Mouse (Mus musculus): ENCODE results near the gene Hmg20b.

Hmg20b gene

DNA sequence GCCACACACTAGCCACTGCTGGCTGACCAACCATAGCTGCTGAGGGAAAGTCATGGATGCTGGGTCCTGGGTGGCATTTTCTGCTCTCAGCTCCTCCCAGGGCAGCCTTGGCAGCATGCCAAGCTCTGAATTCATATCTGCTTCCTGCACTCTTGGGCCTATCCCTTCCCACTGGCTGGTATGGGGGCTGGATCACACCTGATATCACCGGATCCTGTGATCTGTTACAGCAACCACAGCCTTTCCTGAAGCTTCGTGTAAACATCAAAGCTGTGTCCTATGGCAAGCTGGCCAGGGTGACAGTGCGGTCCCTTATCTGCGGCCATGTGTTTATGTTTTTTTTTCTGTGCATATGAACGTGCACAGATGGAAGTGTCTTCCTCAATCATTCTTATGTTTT, 31.8 kb upstream of the Hmg20b start:
- no peaks in the 10 kb centered on the region for H3K9me3 ChIP-seq (ENCODE audit: low read length)
- no peak overlapping the region for H3K4me3 ChIP-seq (replicated peaks; ENCODE audit: low read length)
- peaks cover 26% of the 10 kb centered on the region for H3K36me3 ChIP-seq (ENCODE audit: insufficient read depth, low read length)
- no peak for TF ChIP-seq CTCF (conservative IDR thresholded peaks at IDR 0.05; ENCODE audit: low read length)
- TF ChIP-seq NANOG (IDR thresholded peaks at IDR 0.05; ENCODE audit: borderline replicate concordance, low read length): no peak
- no peak for TF ChIP-seq POU5F1 (IDR thresholded peaks at IDR 0.05; ENCODE audit: borderline replicate concordance, low read length)
- no peaks in the 10 kb centered on the region for H3K27me3 ChIP-seq (ENCODE audit: insufficient read depth, low read length)
- H3K4me1 ChIP-seq (replicated peaks; ENCODE audit: low read depth, low read length): peaks cover 60% of the 10 kb centered on the region

DNA sequence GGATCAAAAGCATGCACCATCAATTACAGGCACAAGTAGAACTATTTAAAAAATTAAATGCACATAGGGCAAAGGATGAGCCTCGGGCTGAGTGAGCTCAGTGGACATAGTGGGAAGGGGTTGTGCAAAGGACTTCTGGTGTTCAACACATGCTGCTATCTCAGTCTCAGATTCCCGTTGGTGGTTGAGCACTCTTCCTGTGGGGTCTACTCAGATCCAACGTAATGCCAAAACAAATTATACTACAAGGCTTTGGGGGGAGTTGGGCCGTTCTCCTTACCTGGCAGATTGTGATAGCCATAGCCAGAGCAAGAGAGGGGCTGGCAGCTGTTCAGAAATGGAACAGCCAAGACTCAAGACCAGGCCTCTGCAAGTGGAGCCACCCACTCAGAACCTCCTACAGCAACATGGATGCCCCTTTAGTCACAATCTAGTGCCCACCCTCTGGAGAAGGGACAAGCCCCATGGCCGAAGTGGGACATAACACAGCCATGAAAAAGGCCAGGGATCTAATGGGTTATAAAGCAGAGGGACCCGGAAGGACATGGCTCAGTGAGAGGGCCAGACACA, 29.6 kb upstream of the Hmg20b start:
- H3K9me3 ChIP-seq (ENCODE audit: low read length): no peaks in the 10 kb centered on the region
- peaks cover 59% of the 10 kb centered on the region for H3K4me1 ChIP-seq (replicated peaks; ENCODE audit: low read depth, low read length)
- H3K36me3 ChIP-seq (ENCODE audit: insufficient read depth, low read length): peaks cover 27% of the 10 kb centered on the region
- TF ChIP-seq POU5F1 (IDR thresholded peaks at IDR 0.05; ENCODE audit: borderline replicate concordance, low read length) (no peak), NANOG (IDR thresholded peaks at IDR 0.05; ENCODE audit: borderline replicate concordance, low read length) (no peak), CTCF (conservative IDR thresholded peaks at IDR 0.05; ENCODE audit: low read length) (no peak)
- H3K27me3 ChIP-seq (ENCODE audit: insufficient read depth, low read length): no peaks in the 10 kb centered on the region
- H3K4me3 ChIP-seq (replicated peaks; ENCODE audit: low read length): no peak overlapping the region

DNA sequence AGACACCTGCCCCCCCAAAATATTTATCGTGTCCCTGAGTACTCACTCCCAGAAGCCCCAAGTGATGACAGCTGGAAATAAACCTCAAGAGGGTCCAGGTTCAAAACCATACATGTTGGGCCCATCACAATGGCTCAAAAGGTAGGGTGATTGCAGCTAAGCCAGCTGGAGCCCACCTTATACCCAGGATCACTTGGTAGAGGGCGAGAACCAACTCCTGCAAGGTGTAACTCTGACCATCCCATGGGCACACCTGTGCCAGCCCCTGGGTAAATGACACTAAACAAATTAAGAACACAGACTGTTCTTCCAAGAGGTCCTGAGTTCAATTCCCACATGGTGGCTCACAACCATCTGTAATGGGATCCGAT, 28.9 kb upstream of the Hmg20b start:
- peak overlapping the region; percentile 78 for H3K4me3 ChIP-seq (replicated peaks; ENCODE audit: low read length)
- peaks cover 64% of the 10 kb centered on the region for H3K4me1 ChIP-seq (replicated peaks; ENCODE audit: low read depth, low read length)
- TF ChIP-seq NANOG (IDR thresholded peaks at IDR 0.05; ENCODE audit: borderline replicate concordance, low read length): no peak
- no peak for TF ChIP-seq POU5F1 (IDR thresholded peaks at IDR 0.05; ENCODE audit: borderline replicate concordance, low read length)
- no peak for TF ChIP-seq CTCF (conservative IDR thresholded peaks at IDR 0.05; ENCODE audit: low read length)
- H3K27me3 ChIP-seq (ENCODE audit: insufficient read depth, low read length): no peaks in the 10 kb centered on the region
- peaks cover 34% of the 10 kb centered on the region for H3K36me3 ChIP-seq (ENCODE audit: insufficient read depth, low read length)
- no peaks in the 10 kb centered on the region for H3K9me3 ChIP-seq (ENCODE audit: low read length)

DNA sequence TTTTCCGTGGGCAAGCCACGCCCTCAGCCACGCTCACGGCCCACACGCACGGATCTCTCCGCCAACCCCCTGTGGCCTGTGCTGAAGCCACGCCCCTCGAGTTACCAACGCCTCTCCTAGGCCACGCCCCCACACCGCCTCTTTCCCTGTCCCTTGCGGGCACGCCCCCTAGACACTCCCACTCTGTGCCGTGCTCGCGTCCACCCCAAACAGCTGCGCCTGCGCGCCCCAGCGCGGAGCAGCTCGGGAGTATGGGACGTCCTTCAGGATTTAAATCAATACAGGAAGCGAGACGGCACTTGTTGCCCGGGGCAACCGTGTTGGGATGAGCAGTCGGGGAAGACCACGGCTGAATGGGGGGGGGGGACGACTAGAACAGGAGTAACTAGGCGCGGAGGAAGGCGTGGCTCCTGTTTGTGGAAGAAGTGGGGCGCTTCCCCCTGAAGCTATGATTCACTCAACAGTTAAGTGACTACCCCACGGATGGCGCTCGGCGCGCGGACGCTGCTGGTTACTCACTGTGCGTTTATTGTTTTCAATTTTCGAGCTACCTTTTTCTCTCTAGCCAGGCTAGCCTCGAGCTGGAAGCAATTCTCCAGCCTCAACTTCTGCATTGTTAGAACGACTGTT, 28.4 kb upstream of the Hmg20b start:
- no peak for TF ChIP-seq CTCF (conservative IDR thresholded peaks at IDR 0.05; ENCODE audit: low read length)
- TF ChIP-seq NANOG (IDR thresholded peaks at IDR 0.05; ENCODE audit: borderline replicate concordance, low read length): no peak
- TF ChIP-seq POU5F1 (IDR thresholded peaks at IDR 0.05; ENCODE audit: borderline replicate concordance, low read length): no peak
- H3K36me3 ChIP-seq (ENCODE audit: insufficient read depth, low read length): peaks cover 39% of the 10 kb centered on the region
- peaks cover 69% of the 10 kb centered on the region for H3K4me1 ChIP-seq (replicated peaks; ENCODE audit: low read depth, low read length)
- no peaks in the 10 kb centered on the region for H3K9me3 ChIP-seq (ENCODE audit: low read length)
- H3K4me3 ChIP-seq (replicated peaks; ENCODE audit: low read length): peak overlapping the region; percentile 96
- no peaks in the 10 kb centered on the region for H3K27me3 ChIP-seq (ENCODE audit: insufficient read depth, low read length)

DNA sequence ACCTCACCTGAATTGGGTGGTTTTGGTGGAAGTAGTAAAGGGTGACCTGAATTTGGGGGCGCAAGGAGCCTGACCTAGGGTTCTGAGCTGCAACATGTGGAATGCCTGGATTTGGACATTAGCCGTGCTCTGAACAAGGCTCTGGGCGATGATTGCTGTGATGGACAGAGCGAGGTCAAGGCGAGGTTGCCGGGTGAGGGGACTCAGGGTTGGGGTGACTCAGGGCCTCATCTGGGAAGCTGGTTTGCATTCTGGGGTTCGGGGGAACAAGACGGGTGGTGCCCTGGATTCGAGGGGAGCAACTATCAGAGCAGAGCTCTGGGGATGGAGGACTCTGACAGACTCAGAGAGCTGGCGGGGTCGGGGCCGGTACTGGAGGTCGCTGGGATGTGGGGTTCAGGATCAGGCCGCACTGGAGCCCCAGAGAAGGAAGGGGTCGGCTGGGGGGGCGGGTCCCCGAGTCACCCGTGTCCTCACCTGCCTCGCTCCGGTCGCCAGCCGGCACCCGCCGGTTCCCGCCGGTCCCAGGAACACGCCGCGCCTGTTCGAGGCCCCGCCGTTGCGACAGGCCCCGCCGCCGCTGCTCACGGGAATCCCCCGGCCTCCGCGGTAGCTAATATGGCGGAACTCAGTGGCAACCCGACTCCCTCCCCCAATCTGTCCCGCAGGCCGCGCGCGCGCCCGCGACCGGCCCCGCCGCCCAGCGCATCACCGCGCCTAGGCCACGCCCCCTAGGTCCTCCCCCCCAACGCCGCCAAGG, 27.7 kb upstream of the Hmg20b start, which contains the start of gene Fzr1:
TSS of gene Fzr1 (minus strand) at position 724 of the 760 bp plus-strand sequence.
- peak within 1 kb of the TSS; percentile 96 for H3K4me3 ChIP-seq (replicated peaks; ENCODE audit: low read length)
- H3K4me1 ChIP-seq (replicated peaks; ENCODE audit: low read depth, low read length): peaks cover 76% of the 10 kb centered on the region
- no peaks in the 10 kb centered on the region for H3K27me3 ChIP-seq (ENCODE audit: insufficient read depth, low read length)
- no peaks in the 10 kb centered on the region for H3K9me3 ChIP-seq (ENCODE audit: low read length)
- no peak for TF ChIP-seq POU5F1 (IDR thresholded peaks at IDR 0.05; ENCODE audit: borderline replicate concordance, low read length)
- no peak for TF ChIP-seq NANOG (IDR thresholded peaks at IDR 0.05; ENCODE audit: borderline replicate concordance, low read length)
- TF ChIP-seq CTCF (conservative IDR thresholded peaks at IDR 0.05; ENCODE audit: low read length): no peak
- H3K36me3 ChIP-seq (ENCODE audit: insufficient read depth, low read length): peaks cover 46% of the 10 kb centered on the region

DNA sequence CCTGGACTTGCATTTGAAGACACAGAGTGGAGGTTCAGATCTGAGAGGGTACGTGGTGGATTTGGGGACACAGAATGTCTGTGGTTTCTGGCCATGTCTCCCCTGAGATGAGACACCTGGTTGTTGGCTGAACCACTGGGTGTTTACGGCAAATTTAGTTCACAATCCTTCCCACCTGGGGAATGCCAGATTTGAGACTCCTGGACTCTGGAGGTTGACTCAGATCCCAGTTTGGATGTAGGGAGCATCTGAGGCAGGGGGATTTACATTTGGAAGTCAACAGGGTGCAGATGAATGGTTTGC, 27.0 kb upstream of the Hmg20b start:
- peaks cover 83% of the 10 kb centered on the region for H3K4me1 ChIP-seq (replicated peaks; ENCODE audit: low read depth, low read length)
- H3K9me3 ChIP-seq (ENCODE audit: low read length): no peaks in the 10 kb centered on the region
- TF ChIP-seq POU5F1 (IDR thresholded peaks at IDR 0.05; ENCODE audit: borderline replicate concordance, low read length): no peak
- no peak for TF ChIP-seq CTCF (conservative IDR thresholded peaks at IDR 0.05; ENCODE audit: low read length)
- no peak for TF ChIP-seq NANOG (IDR thresholded peaks at IDR 0.05; ENCODE audit: borderline replicate concordance, low read length)
- peak overlapping the region; percentile 96 for H3K4me3 ChIP-seq (replicated peaks; ENCODE audit: low read length)
- H3K36me3 ChIP-seq (ENCODE audit: insufficient read depth, low read length): peaks cover 53% of the 10 kb centered on the region
- H3K27me3 ChIP-seq (ENCODE audit: insufficient read depth, low read length): no peaks in the 10 kb centered on the region

DNA sequence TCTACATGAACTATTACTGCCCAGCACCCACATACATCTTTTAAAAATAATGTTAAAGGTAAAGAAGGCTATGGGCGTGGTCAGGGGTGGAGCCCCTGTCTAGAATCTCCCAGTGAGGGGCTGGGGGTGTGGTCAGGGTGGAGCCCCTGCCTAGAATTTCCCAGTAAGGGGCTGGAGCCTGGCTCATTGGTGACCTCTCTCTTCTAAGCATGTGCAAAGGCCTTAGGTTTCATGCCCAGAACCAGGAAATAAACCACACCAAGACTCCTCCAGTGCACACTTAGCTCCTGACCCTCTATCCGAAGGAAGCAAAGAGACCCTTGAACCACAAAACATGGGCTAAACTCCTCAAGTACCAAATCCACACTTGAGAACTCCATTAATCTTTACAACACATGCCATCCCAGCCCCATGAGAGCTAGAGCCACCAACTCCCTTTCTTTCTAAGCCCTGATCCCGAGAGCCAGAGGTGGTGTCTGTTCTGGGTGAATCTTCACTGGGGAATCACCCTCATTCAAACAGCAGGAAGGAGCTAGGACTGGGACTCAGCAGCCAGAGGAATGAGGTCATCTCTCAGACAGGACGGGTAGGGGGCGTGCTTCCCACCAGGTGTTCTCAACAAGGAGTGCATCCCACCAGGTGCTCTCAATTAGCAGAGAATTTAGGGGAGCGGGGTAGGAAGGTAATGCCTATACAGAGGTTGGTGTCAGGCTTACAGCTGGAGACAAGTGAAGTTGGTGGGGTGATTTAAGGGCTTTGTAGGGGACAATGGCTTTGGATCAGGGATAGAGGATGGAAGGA, 26.5 kb upstream of the Hmg20b start:
- no peaks in the 10 kb centered on the region for H3K9me3 ChIP-seq (ENCODE audit: low read length)
- H3K27me3 ChIP-seq (ENCODE audit: insufficient read depth, low read length): no peaks in the 10 kb centered on the region
- no peak for TF ChIP-seq CTCF (conservative IDR thresholded peaks at IDR 0.05; ENCODE audit: low read length)
- TF ChIP-seq POU5F1 (IDR thresholded peaks at IDR 0.05; ENCODE audit: borderline replicate concordance, low read length): no peak
- no peak for TF ChIP-seq NANOG (IDR thresholded peaks at IDR 0.05; ENCODE audit: borderline replicate concordance, low read length)
- peaks cover 85% of the 10 kb centered on the region for H3K4me1 ChIP-seq (replicated peaks; ENCODE audit: low read depth, low read length)
- peaks cover 58% of the 10 kb centered on the region for H3K36me3 ChIP-seq (ENCODE audit: insufficient read depth, low read length)
- H3K4me3 ChIP-seq (replicated peaks; ENCODE audit: low read length): peak overlapping the region; percentile 96

DNA sequence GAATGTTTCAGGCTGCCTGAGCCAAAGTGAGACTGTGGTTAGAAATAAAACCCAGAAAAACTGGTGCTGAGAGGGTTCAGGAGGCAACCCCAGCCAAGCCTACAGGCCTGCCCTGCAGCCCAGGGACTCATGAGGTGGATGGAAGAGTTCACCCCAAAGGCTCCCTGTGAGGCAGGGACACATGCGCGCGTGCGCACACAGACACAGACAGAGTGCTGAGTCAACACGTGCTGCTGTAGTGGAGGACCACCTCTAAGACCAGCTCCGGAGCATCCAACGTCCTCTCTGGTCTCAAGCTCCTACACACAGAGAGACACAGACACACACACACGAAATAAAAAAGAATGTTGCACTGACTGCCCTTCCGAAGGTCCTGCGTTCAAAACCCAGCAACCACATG, 25.0 kb upstream of the Hmg20b start:
- peaks cover 72% of the 10 kb centered on the region for H3K36me3 ChIP-seq (ENCODE audit: insufficient read depth, low read length)
- TF ChIP-seq CTCF (conservative IDR thresholded peaks at IDR 0.05; ENCODE audit: low read length): no peak
- no peak for TF ChIP-seq NANOG (IDR thresholded peaks at IDR 0.05; ENCODE audit: borderline replicate concordance, low read length)
- TF ChIP-seq POU5F1 (IDR thresholded peaks at IDR 0.05; ENCODE audit: borderline replicate concordance, low read length): no peak
- H3K9me3 ChIP-seq (ENCODE audit: low read length): no peaks in the 10 kb centered on the region
- H3K4me3 ChIP-seq (replicated peaks; ENCODE audit: low read length): peak overlapping the region; percentile 96
- H3K27me3 ChIP-seq (ENCODE audit: insufficient read depth, low read length): no peaks in the 10 kb centered on the region
- peaks cover 85% of the 10 kb centered on the region for H3K4me1 ChIP-seq (replicated peaks; ENCODE audit: low read depth, low read length)

All from E14TG2a.4 (cell line).